Mouse (Mus musculus) limb, embryonic 14.5 days (tissue): ENCODE results near the gene Srcin1. TPM values are rescaled to one million over a fixed set of nuclear protein-coding genes. Genes with fewer than 3 reads are reported as not detected.

Experiments
- ATAC-seq: fragments of 200-750 bp; cut with Nextera tagmentation; 2 replicates; pipeline ENCODE4 v1.8.0; 2017; ENCODE audit warnings: low read depth, moderate number of reproducible peaks, moderate TSS enrichment; ENCODE audit not compliant: low FRiP score
- DNase-seq: peaks from one replicate; pipeline ENCODE4 v3.0.0-alpha.2; 2015; ENCODE audit warnings: low spot score
- H3K27ac ChIP-seq: fragments of 300-500 bp; sonication (generic); replicated peaks from 2 replicates; pipeline ENCODE4 v1.5.1; 2014; ENCODE audit warnings: low read depth, mild to moderate bottlenecking, low read length, moderate library complexity, mixed read lengths
- H3K27me3 ChIP-seq: fragments of 300-500 bp; sonication (generic); 2 replicates; pipeline ENCODE4 v1.6.1; 2014; ENCODE audit warnings: low read length, mixed read lengths; ENCODE audit not compliant: control insufficient read depth, insufficient read depth
- H3K36me3 ChIP-seq: fragments of 300-500 bp; sonication (generic); 2 replicates; pipeline ENCODE4 v1.6.1; 2014; ENCODE audit warnings: mild to moderate bottlenecking, low read length, moderate library complexity, mixed read lengths; ENCODE audit not compliant: control insufficient read depth, insufficient read depth
- H3K4me1 ChIP-seq: fragments of 300-500 bp; sonication (generic); 2 replicates; pipeline ENCODE4 v1.6.1; 2014; ENCODE audit warnings: antibody characterized with exemption, low read length, mixed read lengths; ENCODE audit not compliant: control insufficient read depth, insufficient read depth
- H3K4me2 ChIP-seq: fragments of 300-500 bp; sonication (generic); replicated peaks from 2 replicates; pipeline ENCODE4 v1.6.1; 2014; ENCODE audit warnings: low read depth, mild to moderate bottlenecking, low read length, moderate library complexity; ENCODE audit not compliant: severe bottlenecking
- H3K4me3 ChIP-seq: fragments of 300-500 bp; sonication (generic); replicated peaks from 2 replicates; pipeline ENCODE4 v1.5.1; 2014; ENCODE audit warnings: low read length
- H3K9ac ChIP-seq: fragments of 300-500 bp; sonication (generic); 2 replicates; pipeline ENCODE4 v1.6.1; 2014; ENCODE audit warnings: mild to moderate bottlenecking, low read depth, low read length, moderate library complexity; ENCODE audit not compliant: severe bottlenecking
- H3K9me3 ChIP-seq: fragments of 300-500 bp; sonication (generic); 2 replicates; pipeline ENCODE4 v1.6.1; 2016; ENCODE audit warnings: low read length; ENCODE audit not compliant: control insufficient read depth
- POLR2A ChIP-seq: fragments of 200-500 bp; IDR thresholded peaks from 2 replicates; pipeline ENCODE4 v1.8.0; 2012; ENCODE audit warnings: inconsistent platforms, mild to moderate bottlenecking, moderate library complexity, borderline replicate concordance; ENCODE audit not compliant: insufficient read depth, insufficient read length; ENCODE audit errors: extremely low read depth
- WGBS: fragments of 180-500 bp; shearing (Covaris S2); extraction: QIAGEN DNeasy Blood & Tissue Kit; methylation state at CpG from one replicate; pipeline ENCODE4 v1.1.7; 2014; 5-methylcytosine and 5-hydroxymethylcytosine counted together
- polyA plus RNA-seq, 2 experiments: library from polyadenylated mRNA; depleted of rRNA in 1 of 2; stranded (reverse) in 1 of 2; unstranded in 1 of 2; fragments of >200 nt; fragmentation: Nextera tagmentation in 1 of 2; extraction: Ambion mirVana in 1 of 2; gene quantifications; 2 replicates each; pipeline versions ENCODE4 v1.2.1 to v1.2.3; 2012 to 2014

Gene Srcin1
- polyA plus RNA-seq, 2 experiments, result 0.39 to 4.0 TPM

GRCm38 (mm10) chr11:97594136-97594535, 18.1 kb upstream of the Srcin1 start:
- DNase-seq (no peak), ATAC-seq (no peak)
- peaks cover 2% of the 10 kb centered on the region; the same call in 1 of the 2 replicates for H3K4me1 ChIP-seq
- H3K9ac ChIP-seq, result no peak overlapping the region
- 47% methylated on average over 6 of the region's 6 CpGs for WGBS
- TF ChIP-seq POLR2A, result no peak
- H3K27me3 ChIP-seq, result no peaks in the 10 kb centered on the region
- H3K9me3 ChIP-seq, result no peaks in the 10 kb centered on the region
- no peak overlapping the region for H3K27ac ChIP-seq
- H3K4me2 ChIP-seq, result no peak overlapping the region
- no peaks in the 10 kb centered on the region for H3K36me3 ChIP-seq
- H3K4me3 ChIP-seq, result no peak overlapping the region

- H3K27ac ChIP-seq, result no peak overlapping the region
- no peaks in the 10 kb centered on the region for H3K9me3 ChIP-seq
- no peaks in the 10 kb centered on the region for H3K27me3 ChIP-seq
- ATAC-seq (no peak), DNase-seq (no peak)
- H3K36me3 ChIP-seq, result no peaks in the 10 kb centered on the region
- TF ChIP-seq POLR2A, result no peak
- H3K4me1 ChIP-seq, result peaks cover 2% of the 10 kb centered on the region; the same call in 1 of the 2 replicates
- no peak overlapping the region for H3K4me3 ChIP-seq
- H3K9ac ChIP-seq, result no peak overlapping the region
- 56% methylated on average over 5 of the region's 5 CpGs for WGBS
- no peak overlapping the region for H3K4me2 ChIP-seq
Measured at GRCm38 (mm10) chr11:97591910-97592309, 15.9 kb upstream of the Srcin1 start.

GRCm38 (mm10) chr11:97590227-97590960, 14.4 kb upstream of the Srcin1 start:
- no peak for TF ChIP-seq POLR2A
- no peak overlapping the region for H3K4me3 ChIP-seq
- no peaks in the 10 kb centered on the region for H3K27me3 ChIP-seq
- H3K9me3 ChIP-seq, result no peaks in the 10 kb centered on the region
- H3K4me2 ChIP-seq, result no peak overlapping the region
- DNase-seq, result no peak
- H3K4me1 ChIP-seq, result peaks cover 2% of the 10 kb centered on the region; the same call in 1 of the 2 replicates
- H3K36me3 ChIP-seq, result no peaks in the 10 kb centered on the region
- H3K27ac ChIP-seq, result no peak overlapping the region
- no peak for ATAC-seq
- WGBS, result 42% methylated on average over 24 of the region's 24 CpGs
- H3K9ac ChIP-seq, result no peak overlapping the region

- no peak for TF ChIP-seq POLR2A
- Histone ChIP-seq H3K9ac (no peak overlapping the region), H3K9me3 (no peaks in the 10 kb centered on the region), H3K4me3 (no peak overlapping the region), H3K27me3 (no peaks in the 10 kb centered on the region), H3K4me1 (peaks cover 2% of the 10 kb centered on the region; the same call in 1 of the 2 replicates), H3K36me3 (no peaks in the 10 kb centered on the region), H3K27ac (no peak overlapping the region), H3K4me2 (no peak overlapping the region)
- DNase-seq, result no peak
- 3% methylated on average over 10 of the region's 10 CpGs for WGBS
- ATAC-seq, result no peak
Measured at GRCm38 (mm10) chr11:97589216-97589615, 13.2 kb upstream of the Srcin1 start.

- ATAC-seq (no peak), DNase-seq (no peak)
- H3K27ac ChIP-seq, result no peak overlapping the region
- H3K9me3 ChIP-seq, result no peaks in the 10 kb centered on the region
- peaks cover 2% of the 10 kb centered on the region; the same call in 1 of the 2 replicates for H3K4me1 ChIP-seq
- 49% methylated on average over 10 of the region's 10 CpGs for WGBS
- H3K4me3 ChIP-seq, result no peak overlapping the region
- no peak overlapping the region for H3K9ac ChIP-seq
- H3K36me3 ChIP-seq, result no peaks in the 10 kb centered on the region
- no peak overlapping the region for H3K4me2 ChIP-seq
- no peak for TF ChIP-seq POLR2A
- H3K27me3 ChIP-seq, result no peaks in the 10 kb centered on the region
Measured at GRCm38 (mm10) chr11:97585932-97586331, 9.9 kb upstream of the Srcin1 start.
